Mouse (Mus musculus): ENCODE results near the gene Ncoa7. TPM values are rescaled to one million over a fixed set of nuclear protein-coding genes. Genes with fewer than 3 reads are reported as not detected.

Gene Ncoa7
- polyA plus RNA-seq, 1 experiment = 11.7 TPM

- Histone ChIP-seq H3K27ac (ENCODE audit: insufficient read depth, low read length) (no peak overlapping the region), H3K4me3 (ENCODE audit: low read depth, low read length) (peak overlapping the region; percentile 97), H3K4me1 (ENCODE audit: control insufficient read depth, insufficient read depth, low read length) (no peaks in the 10 kb centered on the region), H3K9me3 (replicated peaks; ENCODE audit: control insufficient read depth, insufficient read depth, low read length, poor library complexity, severe bottlenecking) (no peaks in the 10 kb centered on the region), H3K9ac (ENCODE audit: low read depth, poor library complexity, severe bottlenecking) (peak overlapping the region; percentile 74), H3K27me3 (ENCODE audit: control insufficient read depth, insufficient read depth, low read length, poor library complexity, severe bottlenecking) (no peaks in the 10 kb centered on the region), H3K36me3 (ENCODE audit: control insufficient read depth, insufficient read depth, low read length, poor library complexity, severe bottlenecking) (peaks cover 18% of the 10 kb centered on the region)
- TF ChIP-seq CTCF (IDR thresholded peaks at IDR 0.05; ENCODE audit: low read depth, low read length) (no peak), EP300 (IDR thresholded peaks at IDR 0.05; ENCODE audit: insufficient read depth, low read depth, low read length) (no peak)
Observed at GRCm38 (mm10) chr10:30600094-30600534, 203.0 kb downstream of the Ncoa7 start.

- peaks cover 22% of the 10 kb centered on the region for H3K36me3 ChIP-seq (ENCODE audit: control insufficient read depth, insufficient read depth, low read length, poor library complexity, severe bottlenecking)
- no peaks in the 10 kb centered on the region for H3K4me1 ChIP-seq (ENCODE audit: control insufficient read depth, insufficient read depth, low read length)
- TF ChIP-seq POLR2A (IDR thresholded peaks at IDR 0.05; ENCODE audit: insufficient read depth, low read length) = no peak
- TF ChIP-seq EP300 (IDR thresholded peaks at IDR 0.05; ENCODE audit: insufficient read depth, low read depth, low read length) = no peak
- no peak for TF ChIP-seq CTCF (IDR thresholded peaks at IDR 0.05; ENCODE audit: low read depth, low read length)
- H3K27ac ChIP-seq (ENCODE audit: insufficient read depth, low read length) = no peak overlapping the region
- no peaks in the 10 kb centered on the region for H3K9me3 ChIP-seq (replicated peaks; ENCODE audit: control insufficient read depth, insufficient read depth, low read length, poor library complexity, severe bottlenecking)
- no peak overlapping the region for H3K4me3 ChIP-seq (ENCODE audit: low read depth, low read length)
- H3K9ac ChIP-seq (ENCODE audit: low read depth, poor library complexity, severe bottlenecking) = no peak overlapping the region
- no peaks in the 10 kb centered on the region for H3K27me3 ChIP-seq (ENCODE audit: control insufficient read depth, insufficient read depth, low read length, poor library complexity, severe bottlenecking)
Observed at GRCm38 (mm10) chr10:30587037-30587436, 216.1 kb downstream of the Ncoa7 start.

DNA sequence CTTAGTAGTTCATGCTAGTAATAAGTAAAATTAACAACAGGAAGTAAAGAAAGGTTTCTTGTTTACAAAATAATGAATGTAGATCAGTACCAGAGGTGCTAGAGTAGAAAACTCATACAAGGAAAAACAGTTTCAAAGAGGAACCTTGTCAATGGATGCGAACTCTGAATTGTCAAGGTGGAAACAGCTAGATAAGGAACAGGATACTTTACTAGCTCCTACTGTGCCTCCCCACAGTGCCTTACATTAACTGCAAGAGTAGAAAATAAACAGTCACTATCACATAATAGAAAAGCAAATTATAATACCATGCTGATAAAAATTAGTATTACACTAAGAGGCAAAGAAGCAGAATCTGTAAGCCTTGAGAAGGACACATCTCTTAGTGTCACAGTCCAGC is 217.4 kb downstream of the Ncoa7 start:
- no peaks in the 10 kb centered on the region for H3K9me3 ChIP-seq (replicated peaks; ENCODE audit: control insufficient read depth, insufficient read depth, low read length, poor library complexity, severe bottlenecking)
- peaks cover 16% of the 10 kb centered on the region for H3K36me3 ChIP-seq (ENCODE audit: control insufficient read depth, insufficient read depth, low read length, poor library complexity, severe bottlenecking)
- no peak overlapping the region for H3K27ac ChIP-seq (ENCODE audit: insufficient read depth, low read length)
- TF ChIP-seq POLR2A (IDR thresholded peaks at IDR 0.05; ENCODE audit: insufficient read depth, low read length) (no peak), EP300 (IDR thresholded peaks at IDR 0.05; ENCODE audit: insufficient read depth, low read depth, low read length) (no peak), CTCF (IDR thresholded peaks at IDR 0.05; ENCODE audit: low read depth, low read length) (no peak)
- H3K4me3 ChIP-seq (ENCODE audit: low read depth, low read length) = no peak overlapping the region
- no peaks in the 10 kb centered on the region for H3K27me3 ChIP-seq (ENCODE audit: control insufficient read depth, insufficient read depth, low read length, poor library complexity, severe bottlenecking)
- H3K9ac ChIP-seq (ENCODE audit: low read depth, poor library complexity, severe bottlenecking) = no peak overlapping the region
- no peaks in the 10 kb centered on the region for H3K4me1 ChIP-seq (ENCODE audit: control insufficient read depth, insufficient read depth, low read length)

Other genes with a start within 250 kb of the Ncoa7 start
- gene Trmt11, start 202.6 kb downstream of the Ncoa7 start, polyA plus RNA-seq (2011; ENCODE audit: insufficient read depth, insufficient read length, low read depth, missing spikeins) = 31.4 TPM in 2 replicates
- 31.0 and 32.4 TPM in 2 replicates for gene Hint3, start 173.7 kb downstream of the Ncoa7 start, polyA plus RNA-seq (2011; ENCODE audit: insufficient read depth, insufficient read length, low read depth, missing spikeins)
- gene Hey2, start 39.5 kb upstream of the Ncoa7 start, polyA plus RNA-seq (2011; ENCODE audit: insufficient read depth, insufficient read length, low read depth, missing spikeins) = 0.97 and 1.6 TPM in 2 replicates